Comparison of ENCODE assay signal across 22 mouse cellular contexts in genomic region chr7:114037237-114037636, GRCm38 (mm10).
DNase-seq lines count a peak whose midpoint lies in the region; ATAC-seq lines count a peak whose summit lies in the region.
"Had no signal": no experiment of that assay in that cellular context is flagged by ENCODE, and none has a peak within 500 bp of the region (broad histone marks: within the 10 kb centered on the region; RNA-seq: fewer than 3 reads in every experiment).

No protein-coding gene starts in this region.

- peak; percentile 65 to 73 for DNase-seq in left cerebral cortex, postnatal 14 days (ENCODE audit: low spot score in 2 of 2)
- DNase-seq in left cerebral cortex, postnatal 36 days (ENCODE audit: low spot score in 2 of 2), result no peak
- peak; percentile 62 to 64 for DNase-seq in cerebellum, adult 18-20 months
- no peak for DNase-seq in spleen, adult 18-20 months
- DNase-seq: adrenal gland, postnatal 25 days; kidney, adult 2 months; kidney, postnatal 25 days; lung, postnatal 14 days had no signal

- H3K4me3 ChIP-seq in forebrain, embryonic 13.5 days, result no peak overlapping the region
- no peak overlapping the region for H3K4me3 ChIP-seq in forebrain, embryonic 12.5 days (replicated peaks)
- H3K4me3 ChIP-seq in forebrain, embryonic 16.5 days (replicated peaks; ENCODE audit: low read length), result no peak overlapping the region
- H3K4me3 ChIP-seq: embryonic facial prominence, embryonic 10.5 days; erythroblast, embryonic 14.5 days; heart, embryonic 15.5 days; left cerebral cortex, adult 2 months; limb, embryonic 13.5 days; liver, embryonic 15.5 days; midbrain, embryonic 12.5 days; neural tube, embryonic 12.5 days had no signal

- H3K27ac ChIP-seq in forebrain, embryonic 13.5 days, result no peak overlapping the region
- no peak overlapping the region for H3K27ac ChIP-seq in forebrain, embryonic 12.5 days
- H3K27ac ChIP-seq in forebrain, embryonic 16.5 days (ENCODE audit: low read length), result peak overlapping the region; percentile 17; the same call in 1 of the 2 replicates
- H3K27ac ChIP-seq: embryonic facial prominence, embryonic 10.5 days; heart, embryonic 15.5 days; hindbrain, embryonic 14.5 days; left cerebral cortex, adult 2 months; limb, embryonic 13.5 days; liver, embryonic 15.5 days; midbrain, embryonic 12.5 days; neural tube, embryonic 12.5 days; stomach, postnatal 0 days had no signal

- 68% methylated on average over 4 of the region's 4 CpGs for WGBS in forebrain, embryonic 13.5 days
- WGBS in forebrain, embryonic 12.5 days, result 77% methylated on average over 4 of the region's 4 CpGs
- 54% methylated on average over 4 of the region's 4 CpGs for WGBS in forebrain, embryonic 16.5 days

- no peak overlapping the region for H3K9ac ChIP-seq in forebrain, embryonic 13.5 days
- no peak overlapping the region for H3K9ac ChIP-seq in forebrain, embryonic 12.5 days
- H3K9ac ChIP-seq in forebrain, embryonic 16.5 days (replicated peaks; ENCODE audit: low read depth, low read length), result no peak overlapping the region
- H3K9ac ChIP-seq: heart, embryonic 15.5 days; hindbrain, embryonic 14.5 days; limb, embryonic 13.5 days; liver, embryonic 15.5 days; midbrain, embryonic 12.5 days; neural tube, embryonic 12.5 days had no signal

- no peak overlapping the region for H3K4me2 ChIP-seq in forebrain, embryonic 13.5 days
- H3K4me2 ChIP-seq in forebrain, embryonic 12.5 days, result no peak overlapping the region
- H3K4me2 ChIP-seq in forebrain, embryonic 16.5 days (ENCODE audit: low read length), result no peak overlapping the region
- H3K4me2 ChIP-seq: heart, embryonic 15.5 days; hindbrain, embryonic 14.5 days; limb, embryonic 13.5 days; liver, embryonic 15.5 days; midbrain, embryonic 12.5 days; neural tube, embryonic 12.5 days had no signal

- H3K4me1 ChIP-seq in forebrain, embryonic 13.5 days, result peaks cover 30% of the 10 kb centered on the region
- H3K4me1 ChIP-seq in forebrain, embryonic 12.5 days, result peaks cover 5% of the 10 kb centered on the region; the same call in 1 of the 2 replicates
- peaks cover 21% of the 10 kb centered on the region for H3K4me1 ChIP-seq in forebrain, embryonic 16.5 days (replicated peaks; ENCODE audit: control insufficient read depth, insufficient read depth, low read length)
- H3K4me1 ChIP-seq: embryonic facial prominence, embryonic 10.5 days; limb, embryonic 13.5 days; liver, embryonic 15.5 days; midbrain, embryonic 12.5 days; neural tube, embryonic 12.5 days had no signal

- H3K36me3 ChIP-seq in forebrain, embryonic 13.5 days (ENCODE audit: poor library complexity, severe bottlenecking), result 0 out of 2 replicates have a peak, but pooled peaks cover 3% of the 10 kb centered on the region
- no peaks in the 10 kb centered on the region for H3K36me3 ChIP-seq in forebrain, embryonic 12.5 days (replicated peaks)
- H3K36me3 ChIP-seq in forebrain, embryonic 16.5 days (ENCODE audit: control insufficient read depth, insufficient read depth), result no peaks in the 10 kb centered on the region
- H3K36me3 ChIP-seq: liver, embryonic 15.5 days had no signal

- no peaks in the 10 kb centered on the region for H3K9me3 ChIP-seq in forebrain, embryonic 13.5 days (replicated peaks)
- H3K9me3 ChIP-seq in forebrain, embryonic 12.5 days, result no peaks in the 10 kb centered on the region
- H3K9me3 ChIP-seq in forebrain, embryonic 16.5 days (ENCODE audit: control insufficient read depth, low read length), result no peaks in the 10 kb centered on the region
- H3K9me3 ChIP-seq: embryonic facial prominence, embryonic 10.5 days; heart, embryonic 15.5 days; limb, embryonic 13.5 days; liver, embryonic 15.5 days; midbrain, embryonic 12.5 days; neural tube, embryonic 12.5 days had no signal

- intact Hi-C loops in left cerebral cortex, postnatal 14 days (cut with DNase I), result no loop called here
- intact Hi-C loops in left cerebral cortex, postnatal 36 days (cut with DNase I), result no loop called here

- ATAC-seq in forebrain, embryonic 13.5 days, result peak; percentile 50; the same call in 1 of the 2 replicates
- ATAC-seq in forebrain, embryonic 12.5 days (ENCODE audit: low FRiP score), result no peak
- ATAC-seq in forebrain, embryonic 16.5 days, result peak; percentile 45
- no peak for ATAC-seq in frontal cortex, adult (ENCODE audit: low TSS enrichment)

- no peaks in the 10 kb centered on the region for H3K27me3 ChIP-seq in forebrain, embryonic 13.5 days
- no peaks in the 10 kb centered on the region for H3K27me3 ChIP-seq in forebrain, embryonic 12.5 days
- no peaks in the 10 kb centered on the region for H3K27me3 ChIP-seq in forebrain, embryonic 16.5 days (replicated peaks; ENCODE audit: control insufficient read depth, insufficient read depth, low read length)
- H3K27me3 ChIP-seq: heart, embryonic 15.5 days; limb, embryonic 13.5 days; liver, embryonic 15.5 days; midbrain, embryonic 12.5 days; neural tube, embryonic 12.5 days had no signal

Comparison
In these comparisons a context has a peak if more than half of its experiments do, and no peak if none do; other contexts are left out.
1. ATAC-seq: peak in forebrain, embryonic 13.5 days (single experiment) and forebrain, embryonic 16.5 days (single experiment); none in forebrain, embryonic 12.5 days (single experiment) and frontal cortex, adult (single experiment).
2. DNase-seq: peak in left cerebral cortex, postnatal 14 days (2 of 2) and cerebellum, adult 18-20 months (2 of 2); none in left cerebral cortex, postnatal 36 days (0 of 2) and spleen, adult 18-20 months (0 of 2).